Mouse (Mus musculus) spleen, postnatal 0 days (tissue): Measurements from ENCODE around the gene Tmem223. TPM values are rescaled to one million over a fixed set of nuclear protein-coding genes. Genes with fewer than 3 reads are reported as not detected.

Experiments
- polyA plus RNA-seq: library from polyadenylated mRNA; unstranded; fragments of >200 nt; fragmentation: Nextera tagmentation; extraction: Ambion mirVana; gene quantifications from 2 replicates; pipeline ENCODE4 v1.2.1, GENCODE M21; 2015

Gene Tmem223
- polyA plus RNA-seq, 1 experiment from 2014 or later = 82.5 TPM

Other genes with a start within 250 kb of the Tmem223 start
- 0.14 TPM in 1 of 2 replicates, not detected in the other for gene Slc22a8, start 179.7 kb upstream of the Tmem223 start, polyA plus RNA-seq
- gene Slc22a6, start 153.0 kb upstream of the Tmem223 start, polyA plus RNA-seq = not detected in 2 replicates
- 0.10 TPM in 1 of 2 replicates, not detected in the other for gene Chrm1, start 107.2 kb upstream of the Tmem223 start, polyA plus RNA-seq
- gene Slc3a2, start 47.6 kb upstream of the Tmem223 start, polyA plus RNA-seq = 101 and 102 TPM in 2 replicates
- gene Wdr74, start 35.2 kb upstream of the Tmem223 start, polyA plus RNA-seq = 64.9 and 68.8 TPM in 2 replicates
- gene 1700092M07Rik, start 30.3 kb upstream of the Tmem223 start, polyA plus RNA-seq = 0.65 and 0.69 TPM in 2 replicates
- 56.9 and 66.5 TPM in 2 replicates for gene Stx5a, start 29.6 kb upstream of the Tmem223 start, polyA plus RNA-seq
- gene Nxf1, start 13.9 kb upstream of the Tmem223 start, polyA plus RNA-seq = 95.6 and 109 TPM in 2 replicates
- gene Tmem179b, start 3.5 kb downstream of the Tmem223 start, polyA plus RNA-seq = 134 and 140 TPM in 2 replicates
- gene Taf6l, start 15.4 kb downstream of the Tmem223 start, polyA plus RNA-seq = 13.4 and 15.6 TPM in 2 replicates
- gene Polr2g, start 27.6 kb downstream of the Tmem223 start, polyA plus RNA-seq = 103 and 108 TPM in 2 replicates
- 1.5 and 1.9 TPM in 2 replicates for gene Zbtb3, start 31.6 kb downstream of the Tmem223 start, polyA plus RNA-seq
- gene Ttc9c, start 48.3 kb downstream of the Tmem223 start, polyA plus RNA-seq = 29.3 and 32.7 TPM in 2 replicates
- gene Hnrnpul2, start 49.0 kb downstream of the Tmem223 start, polyA plus RNA-seq = 5.6 and 5.7 TPM in 2 replicates
- not detected in 2 replicates for gene AC129217.1, start 58.8 kb downstream of the Tmem223 start, polyA plus RNA-seq
- gene Bscl2, start 66.5 kb downstream of the Tmem223 start, polyA plus RNA-seq = 40.2 and 40.8 TPM in 2 replicates
- gene Gng3, start 68.2 kb downstream of the Tmem223 start, polyA plus RNA-seq = 0.48 and 0.53 TPM in 2 replicates
- gene Lrrn4cl, start 79.8 kb downstream of the Tmem223 start, polyA plus RNA-seq = 1.2 and 1.7 TPM in 2 replicates
- 128 and 131 TPM in 2 replicates for gene Ubxn1, start 100.5 kb downstream of the Tmem223 start, polyA plus RNA-seq
- gene Uqcc3, start 109.9 kb downstream of the Tmem223 start, polyA plus RNA-seq = 55.1 and 57.2 TPM in 2 replicates
- gene Lbhd1, start 112.7 kb downstream of the Tmem223 start, polyA plus RNA-seq = 44.3 and 52.1 TPM in 2 replicates
- gene Gm49403, start 112.9 kb downstream of the Tmem223 start, polyA plus RNA-seq = not detected in 2 replicates
- 54.0 and 56.8 TPM in 2 replicates for gene 1810009A15Rik, start 117.9 kb downstream of the Tmem223 start, polyA plus RNA-seq
- gene Gm49416, start 117.9 kb downstream of the Tmem223 start, polyA plus RNA-seq = not detected in 2 replicates
- gene Ints5, start 122.0 kb downstream of the Tmem223 start, polyA plus RNA-seq = 22.6 and 23.2 TPM in 2 replicates
- 28.2 and 35.2 TPM in 2 replicates for gene Ganab, start 127.1 kb downstream of the Tmem223 start, polyA plus RNA-seq
- 23.7 and 26.2 TPM in 2 replicates for gene B3gat3, start 149.4 kb downstream of the Tmem223 start, polyA plus RNA-seq
- gene Rom1, start 158.4 kb downstream of the Tmem223 start, polyA plus RNA-seq = 2.9 and 3.7 TPM in 2 replicates
- 19.5 and 23.4 TPM in 2 replicates for gene Eml3, start 158.6 kb downstream of the Tmem223 start, polyA plus RNA-seq
- 105 and 110 TPM in 2 replicates for gene Mta2, start 170.9 kb downstream of the Tmem223 start, polyA plus RNA-seq
- gene Tut1, start 182.9 kb downstream of the Tmem223 start, polyA plus RNA-seq = 15.3 and 15.8 TPM in 2 replicates
- 261 and 275 TPM in 2 replicates for gene Eef1g, start 196.0 kb downstream of the Tmem223 start, polyA plus RNA-seq
- 11.6 and 16.8 TPM in 2 replicates for gene Ahnak, start 218.3 kb downstream of the Tmem223 start, polyA plus RNA-seq